Mouse (Mus musculus): ENCODE data around the gene Slc34a3. TPM values are rescaled to one million over a fixed set of nuclear protein-coding genes. Genes with fewer than 3 reads are reported as not detected.

Slc34a3 gene
- polyA plus RNA-seq, 1 experiment = 0.05 TPM

DNA sequence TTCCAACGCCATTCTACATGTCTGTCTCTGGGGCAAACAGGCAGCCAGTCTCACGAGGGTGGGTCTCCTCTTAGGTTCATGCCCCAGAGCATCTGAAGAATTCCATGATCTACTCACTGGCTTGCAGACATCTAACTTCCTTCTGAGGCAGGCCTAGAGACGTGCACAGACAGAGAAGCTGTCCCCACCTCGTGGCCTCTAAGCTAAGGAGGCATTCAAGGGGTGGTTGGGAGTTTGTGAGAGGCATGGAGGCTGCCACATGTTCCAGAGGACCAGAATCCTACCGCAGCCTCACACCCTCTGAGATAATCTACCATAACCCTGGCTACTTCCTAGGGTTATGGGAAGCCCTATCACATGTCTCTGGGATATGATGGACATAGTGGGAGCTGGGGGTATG lies 40.2 kb downstream of the Slc34a3 start:
- Histone ChIP-seq H3K4me1 (replicated peaks; ENCODE audit: control insufficient read depth, insufficient read depth, low read length) (peaks cover 35% of the 10 kb centered on the region), H3K4me3 (ENCODE audit: control insufficient read depth, insufficient read depth, low read length) (peak overlapping the region; percentile 70; the same call in 1 of the 2 replicates), H3K36me3 (ENCODE audit: control insufficient read depth, insufficient read depth, low read length) (no peaks in the 10 kb centered on the region), H3K27me3 (ENCODE audit: control insufficient read depth, insufficient read depth, low read length) (no peaks in the 10 kb centered on the region), H3K27ac (ENCODE audit: control insufficient read depth, insufficient read depth, low read length) (peak overlapping the region; percentile 92; the same call in 1 of the 2 replicates)
- DNase-seq = no peak
- TF ChIP-seq CTCF (IDR thresholded peaks at IDR 0.05; ENCODE audit: borderline replicate concordance, control insufficient read depth, extremely low read depth, insufficient read depth, low read length, poor library complexity) (no peak), POLR2A (IDR thresholded peaks at IDR 0.05; ENCODE audit: control insufficient read depth, extremely low read depth, insufficient read depth, low read length, poor library complexity) (no peak)
- 39% methylated on average over 5 of the region's 5 CpGs for WGBS

DNA sequence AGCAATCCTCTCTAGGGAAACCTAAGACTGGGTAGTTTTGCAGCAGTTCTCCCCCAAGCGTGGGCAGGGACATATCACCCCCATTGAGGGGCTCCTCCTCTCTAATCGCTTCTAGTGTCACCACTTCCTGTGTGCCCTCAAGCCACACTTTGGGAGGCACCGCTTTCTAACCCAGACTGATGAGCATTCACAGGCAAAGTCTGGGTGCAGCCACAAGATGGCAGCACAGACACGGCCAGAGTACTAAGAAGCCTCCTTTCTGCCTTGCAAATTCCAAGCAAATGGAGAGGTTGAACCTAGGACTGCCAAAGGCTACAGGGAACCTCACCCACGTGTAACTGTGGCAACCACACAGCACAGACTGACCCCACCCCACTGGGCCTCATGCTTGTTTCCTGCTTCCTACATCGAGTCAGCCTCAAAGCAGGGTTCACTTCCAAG lies 40.8 kb downstream of the Slc34a3 start:
- 2% methylated on average over 6 of the region's 6 CpGs for WGBS
- Histone ChIP-seq H3K4me1 (replicated peaks; ENCODE audit: control insufficient read depth, insufficient read depth, low read length) (peaks cover 35% of the 10 kb centered on the region), H3K36me3 (ENCODE audit: control insufficient read depth, insufficient read depth, low read length) (no peaks in the 10 kb centered on the region), H3K27me3 (ENCODE audit: control insufficient read depth, insufficient read depth, low read length) (no peaks in the 10 kb centered on the region), H3K27ac (ENCODE audit: control insufficient read depth, insufficient read depth, low read length) (no peak overlapping the region), H3K4me3 (ENCODE audit: control insufficient read depth, insufficient read depth, low read length) (no peak overlapping the region)
- peak; percentile 84 for TF ChIP-seq CTCF (IDR thresholded peaks at IDR 0.05; ENCODE audit: borderline replicate concordance, control insufficient read depth, extremely low read depth, insufficient read depth, low read length, poor library complexity)
- no peak for TF ChIP-seq POLR2A (IDR thresholded peaks at IDR 0.05; ENCODE audit: control insufficient read depth, extremely low read depth, insufficient read depth, low read length, poor library complexity)
- DNase-seq = peak; percentile 82

DNA sequence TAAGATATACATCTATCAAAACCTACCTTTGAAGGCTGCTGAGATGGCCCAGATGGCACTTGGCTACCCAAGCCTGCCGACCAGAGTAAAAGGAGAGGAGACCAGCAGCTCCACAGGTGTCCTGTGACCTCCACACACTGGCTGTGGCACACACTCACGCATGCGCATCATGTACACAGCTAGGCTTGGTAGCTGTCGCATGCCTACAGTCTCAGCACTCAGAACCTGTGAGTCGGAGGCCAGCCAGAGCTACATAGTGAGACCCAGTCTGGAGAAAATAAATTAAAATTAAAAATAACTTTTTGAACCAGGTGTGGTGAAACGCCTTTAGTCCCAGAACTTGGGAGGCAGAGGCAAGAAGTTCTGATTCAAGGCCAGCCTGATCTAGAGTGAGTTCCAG lies 46.3 kb downstream of the Slc34a3 start:
- TF ChIP-seq POLR2A (IDR thresholded peaks at IDR 0.05; ENCODE audit: control insufficient read depth, extremely low read depth, insufficient read depth, low read length, poor library complexity) (no peak), CTCF (IDR thresholded peaks at IDR 0.05; ENCODE audit: borderline replicate concordance, control insufficient read depth, extremely low read depth, insufficient read depth, low read length, poor library complexity) (no peak)
- 88% methylated on average over 6 of the region's 6 CpGs for WGBS
- Histone ChIP-seq H3K36me3 (ENCODE audit: control insufficient read depth, insufficient read depth, low read length) (no peaks in the 10 kb centered on the region), H3K4me1 (replicated peaks; ENCODE audit: control insufficient read depth, insufficient read depth, low read length) (peaks cover 16% of the 10 kb centered on the region), H3K27ac (ENCODE audit: control insufficient read depth, insufficient read depth, low read length) (no peak overlapping the region), H3K4me3 (ENCODE audit: control insufficient read depth, insufficient read depth, low read length) (no peak overlapping the region), H3K27me3 (ENCODE audit: control insufficient read depth, insufficient read depth, low read length) (no peaks in the 10 kb centered on the region)
- no peak for DNase-seq

DNA sequence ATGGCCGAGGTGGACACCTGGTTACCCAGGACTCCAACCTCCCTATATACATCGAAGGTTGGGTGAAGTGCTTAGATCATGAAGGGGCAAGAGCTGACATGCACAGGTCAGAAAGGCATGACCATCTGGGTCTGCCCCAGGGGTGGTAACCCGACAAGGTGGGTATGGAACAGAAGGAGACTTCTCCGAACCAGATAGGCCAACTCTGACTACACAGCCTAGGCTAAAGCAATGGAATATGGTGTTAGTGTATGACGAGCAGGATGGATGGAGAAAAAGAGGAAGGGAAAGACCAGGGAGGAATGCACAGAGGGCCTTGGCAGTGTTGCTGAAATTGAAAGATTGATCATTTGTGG lies 47.6 kb downstream of the Slc34a3 start:
- WGBS = 53% methylated on average over 5 of the region's 5 CpGs
- H3K27ac ChIP-seq (ENCODE audit: control insufficient read depth, insufficient read depth, low read length) = no peak overlapping the region
- no peaks in the 10 kb centered on the region for H3K27me3 ChIP-seq (ENCODE audit: control insufficient read depth, insufficient read depth, low read length)
- DNase-seq = no peak
- H3K4me1 ChIP-seq (replicated peaks; ENCODE audit: control insufficient read depth, insufficient read depth, low read length) = peaks cover 27% of the 10 kb centered on the region
- TF ChIP-seq POLR2A (IDR thresholded peaks at IDR 0.05; ENCODE audit: control insufficient read depth, extremely low read depth, insufficient read depth, low read length, poor library complexity) = no peak
- TF ChIP-seq CTCF (IDR thresholded peaks at IDR 0.05; ENCODE audit: borderline replicate concordance, control insufficient read depth, extremely low read depth, insufficient read depth, low read length, poor library complexity) = no peak
- no peaks in the 10 kb centered on the region for H3K36me3 ChIP-seq (ENCODE audit: control insufficient read depth, insufficient read depth, low read length)
- no peak overlapping the region for H3K4me3 ChIP-seq (ENCODE audit: control insufficient read depth, insufficient read depth, low read length)

DNA sequence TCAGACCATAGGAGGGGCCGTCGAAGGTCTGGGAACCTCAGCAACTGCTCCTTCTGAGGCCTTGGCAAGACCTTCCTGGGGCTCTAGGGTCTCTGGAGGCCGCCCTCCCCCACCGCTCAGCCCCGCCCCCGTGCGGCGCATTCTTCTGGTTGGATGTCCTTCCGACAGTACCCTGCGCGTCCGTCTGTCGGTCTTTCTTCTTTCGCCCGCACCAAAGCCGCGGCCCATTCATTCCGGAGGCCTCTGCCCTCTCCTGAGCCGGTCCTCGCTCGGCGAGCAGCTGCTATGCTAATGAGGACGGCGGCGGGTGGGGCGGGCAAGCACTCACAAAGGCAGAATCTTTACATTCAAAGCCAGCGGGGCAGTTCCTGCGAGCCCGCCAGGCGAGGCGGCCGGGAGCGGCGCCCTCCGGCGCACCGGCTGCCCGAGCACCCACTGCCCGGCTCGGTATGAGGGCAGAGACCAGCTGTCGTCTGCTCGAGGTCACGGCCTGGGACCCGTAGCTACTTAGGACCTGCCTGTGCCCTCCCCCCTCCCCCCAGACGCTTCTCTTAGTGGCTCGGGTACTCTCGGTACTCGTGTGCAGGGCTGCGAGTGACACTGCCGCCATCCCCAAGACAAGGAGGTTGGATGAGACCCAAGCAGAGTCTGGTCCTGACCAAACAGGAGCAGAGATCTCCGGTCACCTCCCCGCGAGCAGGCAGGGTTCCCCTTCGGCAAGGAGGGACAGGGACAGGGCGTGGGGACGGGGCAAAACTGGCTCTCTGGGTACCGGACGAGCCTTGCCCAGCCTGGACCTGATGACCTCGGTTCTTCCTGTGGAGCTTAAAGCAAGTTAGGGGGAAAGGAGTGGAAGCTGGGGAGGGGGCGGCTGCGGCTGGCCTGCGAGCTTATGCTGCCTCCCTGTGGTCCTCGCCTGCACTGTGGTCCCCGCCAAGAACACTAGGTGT lies 48.3 kb downstream of the Slc34a3 start:
- Histone ChIP-seq H3K27me3 (ENCODE audit: control insufficient read depth, insufficient read depth, low read length) (no peaks in the 10 kb centered on the region), H3K27ac (ENCODE audit: control insufficient read depth, insufficient read depth, low read length) (no peak overlapping the region), H3K4me1 (replicated peaks; ENCODE audit: control insufficient read depth, insufficient read depth, low read length) (peaks cover 32% of the 10 kb centered on the region), H3K36me3 (ENCODE audit: control insufficient read depth, insufficient read depth, low read length) (no peaks in the 10 kb centered on the region), H3K4me3 (ENCODE audit: control insufficient read depth, insufficient read depth, low read length) (peak overlapping the region; percentile 53)
- TF ChIP-seq CTCF (IDR thresholded peaks at IDR 0.05; ENCODE audit: borderline replicate concordance, control insufficient read depth, extremely low read depth, insufficient read depth, low read length, poor library complexity) = 0 out of 2 replicates have a peak, but pooled peaks have one; percentile 23
- TF ChIP-seq POLR2A (IDR thresholded peaks at IDR 0.05; ENCODE audit: control insufficient read depth, extremely low read depth, insufficient read depth, low read length, poor library complexity) = no peak
- WGBS = 3% methylated on average over 63 of the region's 64 CpGs
- DNase-seq = peak; percentile 67

DNA sequence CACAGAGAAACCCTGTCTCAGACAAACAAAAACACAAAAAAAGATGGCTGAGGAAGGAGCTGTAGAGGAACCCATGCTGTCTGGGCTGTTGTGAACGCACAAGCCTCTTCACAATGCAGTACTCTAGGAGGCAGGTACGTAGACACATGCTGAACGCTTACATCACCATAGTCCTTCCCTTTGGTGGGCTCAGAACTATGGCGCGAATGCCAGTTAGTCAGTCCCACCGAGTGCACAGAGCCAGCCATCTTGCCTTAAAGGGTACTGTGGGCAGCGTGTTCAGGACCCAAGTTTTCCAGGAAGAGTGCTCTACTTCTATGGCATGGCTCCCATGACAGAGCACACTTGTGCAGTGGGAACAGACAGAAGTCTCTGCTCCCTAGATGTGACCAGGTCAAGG lies 49.7 kb downstream of the Slc34a3 start:
- Histone ChIP-seq H3K36me3 (ENCODE audit: control insufficient read depth, insufficient read depth, low read length) (no peaks in the 10 kb centered on the region), H3K4me1 (replicated peaks; ENCODE audit: control insufficient read depth, insufficient read depth, low read length) (peaks cover 36% of the 10 kb centered on the region), H3K27ac (ENCODE audit: control insufficient read depth, insufficient read depth, low read length) (no peak overlapping the region), H3K4me3 (ENCODE audit: control insufficient read depth, insufficient read depth, low read length) (no peak overlapping the region), H3K27me3 (ENCODE audit: control insufficient read depth, insufficient read depth, low read length) (no peaks in the 10 kb centered on the region)
- 96% methylated on average over 7 of the region's 7 CpGs for WGBS
- TF ChIP-seq POLR2A (IDR thresholded peaks at IDR 0.05; ENCODE audit: control insufficient read depth, extremely low read depth, insufficient read depth, low read length, poor library complexity) (no peak), CTCF (IDR thresholded peaks at IDR 0.05; ENCODE audit: borderline replicate concordance, control insufficient read depth, extremely low read depth, insufficient read depth, low read length, poor library complexity) (no peak)
- no peak for DNase-seq
